Mouse (Mus musculus) lung, postnatal 4 days (tissue): Measurements from ENCODE around the gene Gpr107.
A peak's percentile ranks its signal among the peaks of the same experiment; 100 is the strongest.

ENCODE experiments used
- DNase-seq, 2 experiments: peaks; one replicate each; pipeline ENCODE4 v3.0.0; 2021

The Gpr107 gene

DNA sequence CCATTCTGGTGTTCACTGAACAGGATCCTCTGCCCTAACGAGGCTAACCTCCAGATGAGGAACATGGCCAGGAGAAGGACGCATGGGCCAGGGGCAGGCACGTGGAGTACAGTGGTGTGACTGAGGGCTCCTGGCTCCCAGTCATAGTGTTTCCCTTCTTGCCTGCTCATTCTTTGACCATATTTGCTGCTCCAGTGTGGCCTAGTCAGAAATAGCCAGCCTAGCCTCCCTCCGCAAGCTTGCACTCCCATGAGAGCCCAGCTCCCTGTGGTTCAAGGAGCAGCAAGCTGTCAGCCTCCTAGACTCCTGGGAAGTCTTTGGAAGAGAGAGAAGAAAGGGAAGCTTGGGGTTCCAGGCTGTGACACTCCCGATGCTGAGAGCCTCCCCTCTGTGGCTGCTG, 52.6 kb downstream of the Gpr107 start:
- DNase-seq, result no peak

DNA sequence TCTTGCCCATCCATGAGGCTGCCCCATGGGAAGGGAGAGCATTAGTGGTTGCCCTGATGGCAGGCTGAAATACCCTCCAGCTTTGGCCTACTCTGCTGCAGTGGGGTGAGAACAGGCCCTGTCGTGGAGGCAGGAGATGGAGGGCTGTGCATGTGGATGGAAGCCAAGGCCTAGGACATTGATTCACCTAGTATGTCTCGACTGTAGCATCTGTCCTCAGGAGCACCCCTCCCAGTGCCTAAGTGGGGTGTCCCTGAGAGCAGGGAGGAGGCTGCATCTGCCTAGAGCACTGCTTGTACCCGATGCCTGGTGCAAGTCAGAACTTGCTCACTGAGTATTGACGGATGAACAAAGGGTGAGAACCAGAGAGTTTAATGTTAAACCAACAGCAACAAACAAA, 54.1 kb downstream of the Gpr107 start:
- DNase-seq, result no peak

DNA sequence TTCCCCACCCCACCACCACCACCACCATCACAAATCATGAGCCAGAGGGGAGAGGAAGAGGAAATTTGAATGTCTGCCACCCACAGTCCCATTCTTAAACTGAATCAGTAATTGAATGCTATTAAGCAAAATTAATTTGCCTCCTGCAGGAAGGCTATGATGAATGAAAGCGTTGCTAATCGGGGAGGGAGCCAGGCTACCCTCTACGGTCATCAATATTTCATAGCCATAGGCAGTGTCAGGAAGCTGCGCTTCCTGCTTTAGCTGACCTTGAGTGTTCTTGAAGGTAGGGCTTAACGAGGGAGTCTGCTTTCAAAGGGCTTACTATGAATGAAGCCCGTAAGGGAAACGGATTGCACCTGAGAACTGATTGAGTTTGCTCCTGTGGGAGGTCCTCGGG, 54.8 kb downstream of the Gpr107 start:
- DNase-seq, result no peak

DNA sequence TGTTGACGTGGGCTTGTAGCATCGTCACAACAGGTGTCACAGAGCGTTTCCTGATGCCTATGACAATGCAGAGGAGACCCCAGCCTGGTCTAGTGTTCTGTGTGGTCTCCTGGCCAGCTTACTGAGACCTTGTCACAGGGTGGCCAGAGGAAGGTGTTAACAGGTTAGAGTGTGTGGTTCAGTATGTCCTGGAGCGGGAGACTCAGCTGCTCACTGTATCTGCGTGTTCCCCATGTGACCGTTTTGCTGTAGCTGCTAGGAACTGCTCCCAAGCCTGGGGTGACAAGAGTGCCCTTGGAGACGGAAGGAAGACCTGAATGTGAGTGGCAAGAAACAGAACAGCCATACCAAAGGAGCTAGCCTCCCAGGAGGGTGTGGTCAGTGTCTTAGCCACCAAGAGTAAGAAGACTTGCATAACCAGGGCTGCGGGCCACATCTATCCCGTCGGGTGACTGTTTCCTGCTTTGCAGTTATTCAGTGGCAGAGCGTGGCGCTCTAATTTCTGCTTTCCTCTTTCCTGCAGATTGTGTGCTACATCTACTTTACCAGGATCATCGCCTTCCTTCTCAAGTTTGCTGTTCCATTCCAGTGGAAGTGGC, 56.5 kb downstream of the Gpr107 start:
- DNase-seq, result peak in 1 of 2 experiments; percentile 16

DNA sequence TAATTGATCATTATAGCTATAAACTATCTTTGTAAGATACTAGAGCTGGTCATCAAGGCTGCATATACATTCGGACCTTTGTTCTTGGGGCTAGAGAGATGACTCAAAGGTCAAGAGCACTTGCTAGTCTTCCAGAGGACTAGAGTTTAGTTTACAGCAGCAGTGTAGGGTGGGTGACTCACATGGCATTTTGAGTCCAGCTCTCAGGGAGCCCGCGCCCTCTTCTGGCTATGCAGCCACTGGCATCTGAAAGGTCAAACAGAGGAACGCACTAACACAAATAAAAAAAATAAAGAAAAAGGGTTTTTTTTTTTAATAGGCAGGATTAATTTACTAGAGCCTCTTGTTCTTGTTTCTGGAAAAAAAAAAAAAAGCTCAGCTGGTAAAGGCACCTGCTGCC, 57.4 kb downstream of the Gpr107 start:
- DNase-seq, result no peak

DNA sequence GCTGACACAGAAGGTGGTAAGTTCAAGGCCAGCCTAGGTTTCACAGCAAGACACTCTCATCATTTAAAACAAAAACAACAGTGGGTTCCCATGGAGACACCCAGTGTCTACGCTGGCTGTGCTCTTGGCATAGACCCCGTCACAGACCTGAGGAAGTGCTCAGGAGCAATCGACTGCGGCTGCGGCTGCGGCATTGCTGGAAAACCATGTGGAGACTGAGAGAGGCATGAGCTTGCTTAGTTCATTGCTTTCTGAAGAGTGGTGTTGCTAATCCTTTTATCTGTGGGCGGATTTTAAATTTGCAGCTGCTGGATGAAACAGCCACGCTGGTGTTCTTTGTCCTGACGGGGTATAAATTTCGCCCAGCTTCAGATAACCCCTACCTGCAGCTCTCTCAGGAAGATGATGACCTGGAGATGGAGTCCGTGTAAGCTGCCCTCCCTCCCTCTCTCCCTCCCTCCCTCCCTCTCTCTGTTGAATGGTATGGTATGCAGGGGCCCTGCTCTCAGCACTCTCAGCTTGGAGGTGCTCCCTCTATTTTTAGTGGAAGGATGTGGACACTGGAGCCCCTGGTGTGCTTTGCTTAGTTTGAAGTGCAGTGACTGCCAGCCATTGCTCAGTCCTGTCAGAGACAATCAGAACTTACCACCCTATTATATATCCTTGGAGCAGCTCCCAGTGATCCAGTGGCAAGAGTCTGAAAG, 58.2 kb downstream of the Gpr107 start:
- no peak for DNase-seq

DNA sequence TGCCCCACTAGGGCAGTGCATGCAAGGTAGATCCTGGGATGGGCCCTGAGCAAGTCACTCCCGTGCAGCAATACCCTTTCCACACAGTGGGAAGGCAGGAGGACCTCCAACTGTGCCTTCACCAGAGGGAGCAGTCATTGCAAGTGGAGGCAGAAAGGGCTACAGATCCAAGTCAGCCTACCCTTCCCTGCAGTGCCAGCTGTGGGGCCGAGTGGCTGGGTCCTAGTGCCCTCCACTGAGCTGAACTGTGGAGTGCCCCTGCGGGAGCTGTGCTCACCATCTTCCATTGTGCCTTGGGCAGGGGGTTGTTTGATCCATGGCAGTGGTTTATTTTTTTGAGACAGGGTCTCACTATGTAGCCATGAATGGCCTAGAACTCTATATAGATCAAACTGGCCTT, 59.1 kb downstream of the Gpr107 start:
- no peak for DNase-seq

DNA sequence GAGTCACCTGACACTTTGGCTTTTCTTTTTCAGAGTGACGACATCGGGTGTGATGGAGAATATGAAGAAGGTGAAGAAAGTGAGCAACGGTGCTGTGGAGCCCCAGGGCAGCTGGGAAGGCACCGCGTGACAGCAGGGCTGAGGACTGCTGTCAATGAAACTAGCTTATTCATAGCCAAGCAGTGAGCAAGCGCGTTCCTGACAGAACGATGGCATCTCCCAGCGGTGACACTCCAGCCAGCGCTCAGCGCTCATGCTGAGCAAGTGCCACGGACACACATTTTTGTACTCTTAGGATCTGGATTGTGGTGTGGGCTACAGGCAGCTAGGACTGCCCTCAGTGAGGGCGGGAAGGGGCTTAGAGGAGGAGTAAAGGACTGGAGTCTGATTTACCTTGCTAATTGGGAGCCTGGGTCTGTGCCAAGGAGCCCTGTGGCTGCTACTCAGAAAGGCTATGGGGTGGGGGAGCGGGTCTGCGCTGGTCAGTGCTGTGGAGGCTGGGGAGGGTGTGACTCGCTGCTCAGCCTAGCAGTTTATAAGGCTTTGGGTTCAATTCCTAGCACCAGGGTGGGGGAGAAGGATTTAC, 62.2 kb downstream of the Gpr107 start:
- DNase-seq, result no peak

DNA sequence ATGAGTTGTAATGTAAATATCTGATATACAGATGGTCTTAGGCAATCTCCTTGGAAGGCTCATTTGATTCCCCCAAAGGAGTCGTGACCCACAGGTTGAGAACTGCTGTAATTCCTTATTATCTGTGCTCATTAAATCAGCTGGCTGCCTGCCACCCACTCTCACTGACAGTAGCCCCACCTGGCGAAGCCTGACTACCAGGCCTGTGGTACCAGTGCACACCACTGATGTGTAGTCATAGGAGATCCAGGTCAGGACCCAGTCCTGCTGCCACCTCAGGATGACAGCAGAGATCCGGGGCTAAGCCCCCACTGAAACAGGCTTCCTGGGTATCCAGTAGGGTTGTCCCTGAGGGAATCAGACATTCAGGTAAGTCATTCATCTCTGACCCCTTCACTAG, 66.5 kb downstream of the Gpr107 start:
- no peak for DNase-seq

DNA sequence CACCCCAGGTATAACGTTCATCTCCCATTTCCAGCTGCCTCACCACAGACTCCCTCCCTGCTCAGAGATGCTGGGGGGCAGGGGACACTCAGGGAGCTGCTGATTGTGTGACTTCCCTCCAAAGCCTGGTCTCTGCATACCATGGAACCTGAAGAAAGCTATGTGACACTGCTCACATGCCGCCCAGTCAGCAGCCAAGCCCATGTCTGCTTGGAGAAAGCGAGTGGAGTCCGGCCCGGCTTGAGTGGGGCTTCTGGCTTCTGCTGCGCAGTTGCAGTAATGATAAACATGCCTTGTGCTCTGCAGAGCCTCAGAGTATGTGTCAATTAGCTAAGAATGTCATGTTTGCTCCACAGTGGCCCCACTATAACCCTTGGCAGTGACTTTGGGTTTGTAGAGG, 67.4 kb downstream of the Gpr107 start:
- DNase-seq, result no peak

DNA sequence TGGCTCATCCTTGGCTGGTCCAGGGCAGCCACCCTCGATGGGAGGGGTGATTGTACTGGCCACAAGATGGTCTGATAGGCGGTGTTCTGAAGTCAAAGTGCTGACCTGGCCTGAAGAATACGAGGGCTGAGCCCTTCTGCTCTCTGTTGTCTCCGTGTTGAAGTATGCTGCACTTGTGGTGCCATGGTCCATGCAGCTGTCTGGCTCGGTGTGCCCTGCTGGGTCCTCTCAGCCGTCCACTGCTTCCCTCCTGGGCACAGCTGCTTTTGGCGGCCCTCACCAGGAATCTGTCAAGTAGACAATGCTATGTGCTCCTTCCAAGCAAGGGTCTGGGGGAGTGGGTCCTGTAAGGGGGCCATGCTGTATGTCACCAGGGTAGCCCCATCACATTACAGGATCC, 68.7 kb downstream of the Gpr107 start:
- no peak for DNase-seq

DNA sequence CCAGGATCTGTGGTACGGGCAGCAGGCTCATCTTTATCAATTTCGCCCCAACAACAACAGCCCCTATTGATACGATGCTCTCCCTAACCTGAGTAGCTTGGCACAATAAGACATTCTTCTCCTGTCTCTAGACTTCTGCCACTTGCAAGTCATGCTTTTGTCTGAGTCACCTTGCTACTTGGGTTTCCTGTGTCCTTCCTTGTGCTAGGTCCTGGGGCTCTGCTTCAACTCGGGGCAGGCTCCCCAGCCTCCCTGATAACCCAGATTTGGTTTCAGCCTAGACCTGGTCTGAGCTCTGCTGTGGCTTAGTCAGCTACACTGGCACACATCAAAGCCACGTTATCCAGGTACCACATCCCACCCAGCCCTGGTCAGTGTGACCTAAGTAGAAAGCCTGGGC, 69.5 kb downstream of the Gpr107 start:
- DNase-seq, result no peak

DNA sequence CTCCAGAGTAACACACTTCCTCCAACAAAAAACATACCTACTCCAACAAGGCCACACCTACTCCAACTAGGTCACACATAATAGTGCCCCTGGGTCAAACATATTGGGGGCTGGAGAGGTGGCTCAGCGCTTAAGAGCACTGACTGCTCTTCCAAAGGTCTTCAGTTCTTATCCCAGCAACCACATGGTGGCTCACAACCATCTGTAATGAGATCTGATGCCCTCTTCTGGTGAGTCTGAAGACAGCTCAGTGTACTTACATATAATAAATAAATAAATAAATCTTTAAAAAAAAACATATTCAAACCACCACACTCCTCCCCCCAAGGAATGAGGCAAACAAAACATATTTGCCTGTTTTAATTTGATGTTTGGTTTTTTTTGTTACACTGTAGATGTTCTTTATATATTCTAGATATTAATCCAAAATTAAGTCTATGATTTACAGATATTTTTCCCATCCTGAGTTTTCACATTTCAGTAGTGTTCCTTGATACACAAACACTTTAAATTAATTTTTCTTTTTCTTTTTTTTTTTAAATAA, 76.7 kb downstream of the Gpr107 start:
- no peak for DNase-seq

DNA sequence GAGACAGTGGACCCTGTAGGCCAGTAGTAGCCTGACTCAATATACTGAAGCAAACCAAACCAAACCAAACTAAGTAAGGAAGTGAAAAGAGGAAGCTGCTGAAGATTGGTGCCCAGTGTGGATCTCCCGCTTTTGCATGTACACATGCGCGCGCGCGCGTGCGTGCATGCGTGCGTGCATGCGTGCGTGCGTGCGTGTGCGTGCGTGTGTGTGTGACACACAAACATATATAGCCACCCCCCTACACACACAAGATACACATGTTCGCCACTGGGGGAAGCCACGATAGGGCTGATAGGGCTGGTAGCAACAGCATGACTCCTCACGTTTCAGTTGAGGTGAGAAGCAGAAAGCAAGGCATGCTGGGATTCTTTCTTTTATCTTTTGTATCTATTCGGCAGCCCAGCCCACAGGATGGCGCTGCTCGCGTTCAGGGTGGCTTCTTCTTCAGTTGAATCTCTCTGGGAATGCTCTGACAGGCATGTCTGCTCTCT, 87.1 kb downstream of the Gpr107 start:
- peak in 1 of 2 experiments; percentile 34 for DNase-seq

DNA sequence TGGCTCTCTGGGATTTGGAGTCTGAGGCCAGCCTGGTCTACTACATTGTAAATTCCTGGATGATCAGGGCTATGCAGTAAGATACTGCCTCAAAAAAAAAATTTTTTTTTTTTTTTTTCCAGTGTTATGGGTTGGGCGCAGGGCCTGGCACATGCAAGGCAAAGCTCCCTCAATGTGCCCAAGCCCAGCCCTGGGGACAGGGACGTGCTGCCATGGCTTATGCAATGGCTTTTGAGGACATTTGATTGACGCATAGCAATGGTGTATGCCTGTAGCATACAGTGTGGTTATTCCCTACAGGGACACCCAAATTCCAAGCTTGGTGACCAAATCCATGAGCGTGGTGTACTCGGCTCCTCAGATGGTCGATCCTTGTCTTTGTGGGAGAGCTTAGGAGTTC, 87.7 kb downstream of the Gpr107 start:
- no peak for DNase-seq

DNA sequence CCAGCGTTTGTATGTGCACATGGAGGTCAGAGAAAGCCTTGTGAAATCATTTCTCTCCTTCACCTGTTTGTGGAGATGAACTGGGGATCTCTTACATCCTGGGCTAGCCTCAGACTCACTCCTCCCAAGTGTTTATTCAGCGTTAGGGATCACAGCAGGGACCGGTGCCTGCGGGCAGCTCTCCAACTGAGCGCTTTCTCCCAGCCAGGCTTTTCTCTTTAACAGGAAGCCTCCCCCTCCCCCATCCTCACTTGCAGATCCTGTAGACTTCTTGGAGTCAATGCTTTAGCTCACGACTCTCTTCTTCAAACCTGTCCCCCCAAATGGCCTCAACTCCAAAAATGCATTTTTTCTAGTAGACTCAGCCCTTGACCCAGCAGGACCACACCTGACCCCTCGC, 89.5 kb downstream of the Gpr107 start:
- DNase-seq, result no peak

DNA sequence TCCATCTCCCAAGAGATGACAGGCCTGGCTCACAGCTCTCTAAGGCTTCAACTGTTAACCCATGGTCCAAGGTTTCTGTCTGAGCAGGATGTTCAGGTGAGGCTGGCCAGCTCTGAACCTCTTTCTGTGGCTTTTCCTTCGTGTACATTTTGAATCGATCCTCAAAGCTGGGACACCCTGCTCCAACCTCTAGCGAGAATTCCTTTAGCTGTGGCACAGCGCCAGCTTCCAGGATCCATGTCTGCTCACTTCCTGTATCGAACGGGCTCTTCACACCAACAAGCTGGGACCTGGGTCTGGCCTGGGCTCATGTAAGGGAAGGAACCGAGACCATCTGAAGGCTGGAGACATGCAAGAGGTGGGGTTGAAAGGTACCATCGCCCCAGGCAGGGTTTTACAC, 92.1 kb downstream of the Gpr107 start:
- DNase-seq, result no peak

DNA sequence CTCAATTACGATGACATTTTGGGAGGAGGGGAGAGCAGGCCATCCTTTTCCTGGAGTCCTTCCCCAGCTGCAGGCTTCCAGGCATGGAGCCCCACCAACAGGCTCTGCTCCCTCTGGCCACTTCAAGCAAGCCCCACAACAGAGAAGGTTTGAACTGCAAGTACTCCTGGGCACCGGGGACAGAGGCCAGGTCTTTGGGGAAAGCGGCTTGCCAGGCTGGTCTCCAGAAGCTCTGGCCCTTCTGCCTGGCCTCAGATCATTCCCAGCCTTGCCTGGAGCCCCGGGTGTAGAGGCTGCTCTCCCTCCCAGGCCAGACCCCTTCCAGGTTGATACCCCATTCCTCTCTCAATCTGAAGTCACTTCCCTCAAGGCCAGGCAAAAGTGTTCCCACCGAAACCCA, 92.9 kb downstream of the Gpr107 start:
- DNase-seq, result no peak

DNA sequence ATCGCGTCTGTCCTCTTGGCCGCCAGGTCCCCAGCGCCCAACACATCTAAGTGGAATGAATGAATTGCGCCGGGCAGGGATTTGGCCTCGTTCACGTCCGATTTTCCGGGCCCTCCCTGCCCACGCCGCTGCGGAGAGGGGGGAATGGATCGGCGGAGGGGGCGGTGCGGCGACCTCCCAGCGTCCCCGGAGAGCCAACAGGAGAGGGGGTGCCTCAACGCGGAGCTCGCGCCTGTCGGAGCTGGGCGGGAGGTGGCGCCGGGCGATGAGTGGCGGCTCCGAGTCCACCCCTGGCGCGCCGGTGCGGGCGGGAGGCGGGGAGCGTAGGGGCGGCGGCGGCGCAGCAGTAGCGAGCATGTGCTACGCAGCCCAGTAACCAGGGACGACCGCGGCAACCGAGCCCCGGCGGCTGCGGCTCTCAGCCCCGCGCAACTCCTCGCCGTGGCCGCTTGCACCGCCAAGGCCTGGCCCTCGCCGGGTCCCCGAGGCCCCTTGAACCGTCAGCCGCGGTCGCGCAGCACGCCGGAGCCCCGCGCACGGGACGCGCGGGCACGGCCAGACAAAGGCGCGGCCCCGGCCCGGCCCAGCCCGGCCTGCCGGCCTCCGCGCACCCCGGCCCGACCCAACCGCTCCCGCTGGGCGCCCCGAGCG, 93.5 kb downstream of the Gpr107 start, which contains the start of gene Ncs1:
Gene Ncs1, plus strand, starts transcription at position 333 of the 651 bp plus-strand sequence.
- peak; percentile 70 to 81 for DNase-seq

DNA sequence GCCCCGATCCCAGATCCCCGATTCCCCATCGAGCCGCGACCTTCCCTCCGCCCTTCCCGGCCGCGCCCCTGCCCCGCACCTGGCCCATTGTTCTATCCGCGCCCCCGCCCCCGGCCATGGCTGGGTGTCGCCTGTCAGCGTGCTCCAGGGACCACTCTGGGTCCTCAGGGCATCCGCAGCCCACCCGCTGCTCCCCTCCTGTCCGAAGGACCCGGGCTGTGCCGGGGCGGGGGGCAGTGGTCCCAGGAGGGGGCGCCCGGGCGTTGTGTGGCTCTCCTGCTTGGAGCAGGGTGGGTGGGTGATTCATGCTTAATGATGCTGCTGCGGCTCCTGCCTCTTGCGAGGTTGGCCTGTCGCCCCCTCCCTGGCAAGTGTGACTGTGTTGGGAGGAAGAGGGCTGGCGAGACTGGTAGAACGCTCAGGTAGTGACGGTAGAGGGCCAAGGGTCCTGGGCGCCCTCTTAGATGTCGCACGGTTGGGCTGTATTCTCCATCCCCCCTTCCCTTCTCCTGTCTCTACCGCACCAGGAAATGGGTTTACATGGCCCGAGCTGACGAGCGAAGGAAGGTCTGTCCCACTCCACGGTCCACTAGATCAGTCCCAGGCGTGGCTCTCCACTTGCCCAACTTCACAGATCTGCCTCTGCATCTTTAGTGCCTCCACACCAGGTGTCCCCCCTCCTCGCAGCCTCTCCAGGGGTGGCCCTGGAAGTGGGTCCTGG, 94.3 kb downstream of the Gpr107 start:
- DNase-seq, result peak in 1 of 2 experiments; percentile 23

DNA sequence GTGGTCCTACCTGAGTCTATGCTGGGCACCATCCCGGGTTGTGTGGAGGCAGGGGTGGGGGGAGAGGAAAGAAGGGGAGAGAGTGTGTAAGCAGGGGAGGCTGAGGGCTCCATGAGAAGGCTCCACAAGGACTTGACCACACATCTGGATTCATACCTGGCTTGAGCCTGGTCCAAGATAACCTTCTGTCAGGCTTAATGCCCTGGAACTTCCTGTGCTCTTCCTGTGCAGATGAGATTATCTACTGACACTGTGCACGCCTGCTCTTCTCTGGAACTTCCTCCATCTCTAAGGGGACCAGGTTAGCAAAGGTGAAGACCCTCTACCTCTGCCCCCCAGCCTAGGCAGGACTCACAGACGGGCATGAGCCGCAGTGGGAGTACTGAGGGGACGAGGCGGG, 96.7 kb downstream of the Gpr107 start:
- DNase-seq, result no peak

DNA sequence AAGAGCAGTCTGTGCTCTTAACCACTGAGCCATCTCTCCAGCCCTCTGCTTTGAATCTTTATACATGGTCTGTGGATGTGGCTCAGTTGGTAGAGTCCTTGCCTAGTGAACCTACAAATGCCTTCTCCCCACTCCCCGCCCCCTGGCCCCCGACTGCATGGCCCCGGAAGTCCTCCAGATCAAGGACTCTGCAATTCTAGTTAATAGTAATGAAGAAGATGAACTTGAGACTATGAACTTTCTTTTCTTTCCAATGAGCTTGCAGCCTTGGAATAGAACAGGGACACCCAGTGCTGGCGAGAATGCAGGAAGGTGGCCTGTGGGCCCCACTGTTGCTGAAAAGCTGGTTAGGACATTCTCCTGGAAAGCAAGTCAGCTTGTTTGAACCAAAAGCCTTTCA, 100.1 kb downstream of the Gpr107 start:
- no peak for DNase-seq

DNA sequence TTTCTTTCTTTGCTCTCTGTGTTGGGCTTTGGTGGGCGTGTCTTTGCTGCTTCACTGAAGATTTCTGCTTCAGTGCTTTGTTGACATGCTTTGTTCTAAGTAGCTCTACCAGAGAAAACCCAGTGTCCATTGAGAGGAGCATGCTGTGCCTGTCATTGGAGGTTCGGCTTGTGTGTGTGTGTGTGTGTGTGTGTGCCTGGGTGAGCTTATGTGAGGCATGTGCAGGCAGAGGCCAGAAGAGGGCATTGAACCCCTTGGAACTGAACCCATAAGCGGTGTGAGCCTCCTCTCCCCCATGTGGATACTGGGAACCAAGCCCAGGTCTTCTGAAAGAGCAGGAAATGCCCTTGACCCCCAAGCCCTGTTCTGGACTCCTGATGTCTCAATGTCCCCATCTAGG, 101.3 kb downstream of the Gpr107 start:
- no peak for DNase-seq
